Mouse (Mus musculus) left cerebral cortex, adult 9 months (tissue): ENCODE results near the gene Slc25a44.
"Not testable (repeated sequence)": the region's sequence is repeated elsewhere in the genome, so short reads cannot be mapped to it uniquely, and the experiment has no call there.

ENCODE experiments used
- DNase-seq, 2 experiments: peaks; one replicate each; pipeline ENCODE4 v3.0.0; 2022; ENCODE audit warnings: low spot score in 2 of 2

The Slc25a44 gene

DNA sequence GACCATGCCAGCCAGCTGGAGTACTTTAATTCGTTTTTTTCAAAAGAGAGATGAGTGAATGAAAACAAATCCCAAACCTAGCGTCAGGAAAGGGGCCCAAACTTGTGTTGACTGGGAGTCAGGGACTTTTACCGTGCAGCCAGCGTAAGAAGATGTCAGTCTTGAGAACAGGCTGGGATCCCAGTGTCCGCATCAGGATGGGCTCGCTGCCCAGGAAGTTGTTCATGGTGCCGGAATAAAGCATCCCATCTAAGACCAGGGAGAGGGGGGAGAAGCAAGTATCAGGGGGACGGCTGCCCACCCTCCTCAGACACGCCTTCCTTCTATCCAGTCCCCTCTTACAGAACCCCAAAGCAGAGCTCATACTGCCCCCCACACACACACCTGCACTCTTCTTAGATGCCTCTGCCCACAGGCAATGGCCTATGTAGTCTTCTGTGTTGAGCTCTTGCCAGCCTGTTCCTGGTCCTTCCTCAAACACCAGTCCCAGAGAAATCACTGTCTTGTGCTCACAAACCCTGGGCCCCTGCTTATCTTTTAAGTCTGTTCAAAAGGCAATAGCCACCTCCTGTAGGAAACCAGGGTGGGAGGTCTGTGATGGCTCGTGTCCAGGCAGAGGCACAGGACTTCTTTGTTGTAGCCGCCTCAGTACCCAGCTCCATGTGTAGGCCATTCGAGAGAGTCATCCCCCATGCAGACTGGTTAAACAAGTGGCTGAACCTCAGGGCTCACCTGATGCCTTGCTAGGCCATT lies 25.6 kb upstream of the Slc25a44 start:
- no peak for DNase-seq

DNA sequence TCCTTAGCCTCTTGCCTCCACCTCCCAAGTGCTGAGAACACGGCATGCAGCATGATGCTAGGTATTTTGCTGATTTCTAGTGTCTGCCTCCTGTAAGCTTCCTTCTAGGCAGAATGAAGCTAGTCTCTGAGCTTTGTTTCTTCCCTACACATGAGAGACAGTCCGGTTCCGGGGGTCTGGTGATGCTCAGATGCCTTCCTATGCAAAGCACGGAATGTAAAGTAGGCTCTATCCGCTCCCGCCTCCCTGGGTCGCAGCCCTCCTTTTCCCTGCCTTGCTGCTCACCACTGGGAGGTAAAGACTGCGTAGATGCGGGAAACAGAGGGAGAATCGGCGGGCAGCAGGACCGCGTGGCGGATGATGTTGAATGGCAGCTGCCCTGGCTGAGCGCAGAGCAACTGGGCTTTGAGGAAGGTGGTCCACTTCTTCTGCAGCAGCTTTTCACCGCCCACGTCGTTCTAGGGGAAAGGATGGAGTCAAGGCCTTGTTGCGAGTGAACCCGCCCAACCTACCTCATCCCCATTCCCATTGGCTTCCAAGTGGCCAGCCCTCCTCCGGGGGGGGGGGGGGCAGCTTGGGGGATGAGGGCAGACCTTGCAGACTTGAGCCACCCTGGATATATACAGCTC lies 24.6 kb upstream of the Slc25a44 start:
- DNase-seq = no peak

DNA sequence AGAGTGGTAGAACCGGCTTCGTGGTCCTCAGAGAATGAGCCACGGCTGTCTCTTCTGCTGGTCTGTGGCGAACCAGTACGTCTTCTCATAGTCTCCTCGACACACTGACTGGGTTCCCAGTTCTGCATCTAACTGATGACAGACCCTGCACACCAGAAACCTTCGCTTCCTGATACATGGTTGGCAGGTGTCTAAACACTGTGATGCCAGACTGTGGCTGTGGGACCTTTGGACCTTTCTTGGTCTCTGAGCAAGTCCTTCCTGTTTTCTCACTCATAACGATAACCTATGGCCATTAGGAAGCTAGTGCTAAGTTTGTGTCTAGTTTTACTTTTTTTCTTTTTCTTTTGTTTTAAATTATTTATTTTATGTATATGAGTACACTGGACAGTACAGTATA lies 23.5 kb upstream of the Slc25a44 start:
- DNase-seq = no peak

DNA sequence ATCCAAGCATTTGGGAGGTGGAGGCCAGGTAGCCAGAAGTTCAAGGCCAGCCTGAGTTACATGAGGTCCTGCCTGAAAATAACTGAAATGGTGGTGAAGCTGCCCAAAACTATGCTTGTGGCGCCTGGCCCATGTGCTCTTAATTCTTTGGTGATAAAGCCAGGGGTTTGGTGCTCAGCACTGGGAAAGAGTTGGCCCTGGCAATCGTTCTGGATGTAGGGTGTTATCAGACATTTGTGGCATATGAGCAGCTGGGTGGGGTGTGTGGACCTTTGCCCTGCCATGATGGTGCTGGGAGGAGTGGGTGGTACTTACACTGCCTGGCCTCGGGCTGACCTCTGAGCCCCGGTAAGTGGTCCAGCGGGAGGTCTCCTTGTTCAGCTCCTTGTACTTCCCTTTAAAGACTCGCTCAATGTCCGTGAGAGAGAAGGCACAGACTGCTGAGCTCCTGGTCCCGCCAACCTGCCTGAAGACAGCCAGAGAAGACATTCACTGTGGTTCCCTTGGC lies 22.8 kb upstream of the Slc25a44 start:
- DNase-seq = peak in 1 of 2 experiments; percentile 2

DNA sequence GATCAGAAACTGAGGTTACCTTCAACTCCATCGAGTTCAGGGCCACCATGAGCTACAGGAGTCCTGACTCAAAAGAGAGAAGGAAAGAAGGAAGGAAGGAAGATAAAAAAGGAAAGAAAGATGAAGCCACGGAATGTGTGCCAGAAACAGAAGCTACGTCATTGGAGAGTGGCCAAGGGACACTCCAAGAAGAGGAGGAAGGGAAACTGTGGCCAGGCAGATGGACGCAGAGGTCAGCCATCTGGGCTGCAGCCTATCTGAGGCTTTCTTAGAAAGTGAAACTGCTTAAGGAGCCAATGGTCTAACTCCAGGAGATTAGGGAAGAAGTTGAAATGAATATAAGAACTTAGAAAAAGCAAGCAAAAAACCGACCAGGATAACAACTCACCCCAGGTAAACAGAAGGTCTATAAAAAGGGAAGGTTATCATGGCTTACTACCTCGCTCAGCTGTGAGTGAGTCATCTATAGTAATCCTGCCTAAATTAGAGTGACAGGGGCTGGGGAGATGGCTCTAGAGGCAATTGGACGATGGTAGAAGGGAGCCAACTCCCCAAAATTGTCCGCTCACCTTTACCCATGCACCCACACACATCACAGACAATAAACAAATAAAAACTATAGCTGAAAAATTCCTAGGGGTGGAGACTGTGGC lies 21.7 kb upstream of the Slc25a44 start:
- no peak for DNase-seq

DNA sequence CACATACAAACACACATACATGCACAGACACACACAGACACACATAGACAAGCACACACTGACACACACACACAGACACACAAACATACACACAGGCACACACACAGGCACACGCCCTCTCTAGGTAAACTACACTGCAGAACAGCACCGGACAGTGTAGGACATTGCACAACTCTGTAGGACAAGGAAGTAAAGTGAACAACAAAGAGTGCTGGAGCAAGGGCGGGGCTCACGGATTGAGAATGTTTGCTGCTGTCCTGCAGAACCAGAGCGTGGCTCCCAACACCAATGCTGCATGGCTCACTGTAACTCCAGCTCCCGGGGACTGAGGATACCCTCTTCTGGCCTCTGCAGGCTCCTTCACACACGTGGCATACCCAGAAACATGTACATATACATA lies 17.9 kb upstream of the Slc25a44 start:
- no peak for DNase-seq

DNA sequence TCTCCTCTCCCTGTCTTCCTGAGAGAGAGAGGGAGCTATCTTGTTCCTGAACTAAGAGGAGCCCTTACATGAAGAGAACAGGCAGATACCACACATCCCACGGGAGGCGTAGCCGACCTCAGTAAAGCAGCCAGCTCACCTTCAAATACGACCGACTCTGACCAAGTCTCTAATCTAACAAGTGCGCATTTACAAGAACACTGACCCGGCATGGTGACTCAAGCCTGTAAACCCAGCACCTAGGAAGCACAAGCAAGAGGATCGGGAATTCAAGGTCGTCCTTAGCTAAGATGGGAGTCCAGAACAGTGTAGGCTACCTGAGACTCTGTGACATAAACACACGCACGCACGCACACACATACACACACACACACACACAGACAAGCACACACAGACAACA lies 17.5 kb upstream of the Slc25a44 start:
- no peak for DNase-seq

DNA sequence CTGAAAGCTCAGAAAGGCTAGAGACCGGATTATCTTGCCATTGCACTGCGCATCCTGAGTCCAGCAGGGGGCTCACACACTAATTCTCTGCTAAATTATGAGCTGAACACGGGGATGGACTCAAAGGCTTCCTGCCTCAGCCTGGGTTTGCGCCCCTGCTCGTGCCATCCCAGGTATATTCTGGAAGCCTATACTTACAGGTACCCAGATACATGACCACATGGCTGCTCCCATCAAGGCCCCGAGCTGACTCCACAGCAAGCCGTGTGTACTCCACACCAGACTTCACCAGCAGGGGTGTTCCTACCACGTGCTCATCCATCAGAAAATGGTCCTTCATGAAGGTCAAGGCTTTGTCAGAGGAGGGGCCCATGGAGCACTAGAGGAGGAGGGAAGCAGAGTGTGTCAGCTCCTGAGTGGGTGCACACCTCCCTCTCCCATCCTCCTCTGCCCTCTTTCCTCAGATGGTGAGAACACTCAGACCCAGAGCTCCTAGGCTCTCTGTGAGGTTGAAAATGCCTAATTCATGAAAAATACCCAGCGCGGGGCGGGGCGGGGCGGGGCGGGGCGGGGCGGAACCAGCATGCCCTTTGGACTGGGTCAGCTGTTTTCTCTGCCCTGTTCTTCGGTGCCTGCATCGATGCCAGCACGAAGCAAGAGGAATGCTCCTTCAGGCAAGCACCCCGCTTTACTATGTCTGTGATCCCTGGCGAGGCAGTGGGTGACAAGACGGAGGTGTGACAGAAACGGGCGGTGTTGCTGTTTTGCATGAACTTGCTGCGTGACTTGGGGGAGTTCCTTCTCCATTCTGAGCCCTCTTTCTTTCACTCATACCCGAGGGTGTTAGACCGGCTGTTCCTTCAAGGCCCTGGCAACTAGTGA lies 15.8 kb upstream of the Slc25a44 start:
- DNase-seq = peak in 1 of 2 experiments; percentile 54

DNA sequence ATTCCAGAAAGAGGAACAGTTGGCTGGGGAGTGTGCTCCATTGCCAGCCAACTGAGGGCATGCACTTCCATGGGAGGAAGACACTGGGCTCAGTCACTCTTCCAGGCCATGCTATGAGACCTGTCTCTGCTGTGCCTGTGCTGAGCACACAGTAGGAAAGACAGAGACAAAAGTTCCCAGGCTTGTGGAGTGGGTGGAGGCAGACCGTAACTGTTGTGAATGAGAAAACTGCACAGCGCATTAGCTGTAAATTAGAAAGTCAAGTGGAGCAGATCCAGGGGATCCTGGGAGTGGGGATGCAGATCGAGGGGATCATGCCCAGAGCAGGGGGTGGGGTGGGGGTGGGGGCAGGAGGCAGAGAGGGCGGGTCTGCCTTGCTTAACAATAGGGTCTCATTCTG lies 14.6 kb upstream of the Slc25a44 start:
- DNase-seq = no peak

DNA sequence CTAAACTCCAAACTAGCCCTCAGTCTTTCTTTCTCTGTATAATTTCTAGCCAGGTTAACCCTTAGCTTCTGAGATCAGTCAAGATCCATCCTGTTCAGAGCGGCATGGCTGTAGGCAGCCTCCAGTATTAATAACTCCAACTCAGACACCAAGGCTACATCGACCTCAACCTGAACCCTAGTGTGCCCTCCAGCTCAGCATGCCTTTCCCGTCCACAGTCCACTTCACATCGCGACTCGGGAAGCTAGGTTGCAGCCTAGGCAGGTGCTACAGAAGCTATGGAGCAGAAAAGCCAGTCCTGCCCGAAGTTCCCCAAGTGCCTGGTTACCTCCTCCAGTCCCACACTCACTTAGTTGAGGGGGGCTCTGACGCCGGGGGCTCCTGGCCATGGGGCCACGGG lies 12.5 kb upstream of the Slc25a44 start:
- DNase-seq = no peak

DNA sequence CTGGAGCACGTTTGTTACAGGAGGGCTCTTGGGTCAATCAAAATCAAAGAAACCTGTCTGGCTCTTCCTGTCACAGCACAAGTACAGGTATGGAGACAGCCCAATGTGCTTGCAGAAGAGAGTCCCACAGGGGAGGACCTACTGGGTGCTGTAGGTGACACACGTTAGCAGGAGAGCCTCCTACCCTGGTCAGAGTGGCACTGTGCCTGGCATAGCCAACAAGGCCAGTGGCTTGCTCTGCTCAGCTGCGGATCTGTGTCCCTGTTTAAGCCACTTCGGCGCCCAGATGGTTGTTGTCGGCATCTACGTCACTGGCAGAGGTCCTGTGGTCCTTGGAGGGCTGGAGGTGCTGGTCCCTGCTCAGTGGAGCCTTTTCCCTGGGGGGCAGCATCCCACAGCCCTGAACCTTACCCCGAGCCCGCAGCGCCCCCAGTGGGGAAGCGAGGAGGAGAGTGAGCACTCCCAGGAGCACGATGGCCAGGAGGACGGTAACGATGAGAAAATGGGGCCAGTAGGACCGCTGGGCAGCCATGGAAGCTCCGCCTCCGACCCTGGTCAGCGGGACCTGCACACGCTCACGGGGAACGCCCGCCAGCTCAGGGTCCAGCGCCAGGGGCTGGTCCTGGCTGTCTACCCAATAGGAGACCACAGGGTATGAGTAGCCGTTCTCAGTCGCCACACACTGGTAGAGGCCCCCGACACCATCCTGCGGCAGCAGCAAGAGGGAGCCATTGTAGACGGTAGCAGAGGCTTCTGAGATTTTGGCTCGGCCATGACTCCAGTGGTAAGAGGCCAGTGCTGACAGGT lies 11.7 kb upstream of the Slc25a44 start:
- peak in 1 of 2 experiments; percentile 55 for DNase-seq

DNA sequence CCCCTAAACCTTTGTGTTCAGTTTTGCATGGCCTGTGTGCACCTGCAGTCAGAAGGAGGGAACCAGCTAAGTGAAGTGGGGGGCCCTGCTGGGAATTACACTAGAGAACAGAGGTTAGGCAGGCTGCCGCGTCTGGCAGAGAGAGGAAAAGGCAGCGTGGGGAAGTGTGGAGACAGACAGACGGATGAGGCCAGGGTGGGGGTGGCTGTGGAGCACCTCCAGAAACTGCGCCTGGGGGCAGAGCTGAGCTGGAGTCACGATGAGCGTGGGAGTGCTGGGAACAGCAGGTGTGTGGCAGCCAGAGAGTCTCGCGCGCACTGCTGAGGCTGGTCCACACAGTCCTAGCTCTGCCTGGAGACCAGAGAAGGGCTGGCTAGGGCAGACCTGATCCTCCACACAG lies 10.6 kb upstream of the Slc25a44 start:
- peak; percentile 73 to 88 for DNase-seq

DNA sequence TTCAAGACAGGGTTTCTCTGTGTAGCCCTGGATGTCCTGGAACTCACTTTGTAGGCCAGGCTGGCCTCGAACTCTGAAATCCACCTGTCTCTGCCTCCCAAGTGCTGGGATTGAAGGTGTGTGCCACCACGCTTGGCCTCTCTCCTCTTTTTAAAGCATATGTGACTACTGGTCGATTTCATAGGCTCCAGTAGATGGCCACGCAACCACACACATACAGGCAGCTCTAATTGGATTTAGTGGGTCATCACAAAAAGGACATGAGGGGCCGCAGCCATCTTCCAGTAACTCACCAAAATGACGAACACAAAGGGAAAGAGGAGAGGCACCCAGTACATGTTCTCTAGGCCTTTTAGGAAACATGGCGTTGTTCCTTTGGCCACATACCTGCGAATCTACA lies 3.7 kb upstream of the Slc25a44 start:
- not testable (repeated sequence) for DNase-seq

DNA sequence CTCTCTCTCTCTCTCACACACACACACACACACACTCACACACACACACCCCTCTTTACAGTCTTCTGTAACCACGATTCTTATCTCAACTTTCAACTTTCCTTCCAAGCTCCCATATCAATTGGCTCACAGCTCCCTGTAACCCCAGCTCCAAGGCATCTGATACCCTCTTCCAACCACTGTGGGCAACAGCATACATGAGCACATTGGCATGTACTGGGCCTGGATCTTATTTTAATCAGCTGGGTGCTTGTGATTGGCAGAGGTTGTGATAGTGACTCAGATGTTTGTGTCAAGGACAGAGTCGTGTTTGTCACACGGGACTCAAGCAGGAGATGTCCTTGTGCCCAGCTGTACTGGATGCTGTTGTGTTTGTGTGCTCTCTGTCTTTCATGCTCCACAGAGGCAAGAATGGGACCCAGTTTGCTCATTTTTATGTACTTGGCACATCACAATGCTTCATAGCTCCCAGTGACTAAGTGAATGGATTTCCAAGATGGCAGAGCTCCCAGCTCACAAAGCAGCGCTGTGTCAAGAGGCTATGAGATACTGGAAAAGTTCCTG lies 2.5 kb upstream of the Slc25a44 start:
- DNase-seq = no peak

DNA sequence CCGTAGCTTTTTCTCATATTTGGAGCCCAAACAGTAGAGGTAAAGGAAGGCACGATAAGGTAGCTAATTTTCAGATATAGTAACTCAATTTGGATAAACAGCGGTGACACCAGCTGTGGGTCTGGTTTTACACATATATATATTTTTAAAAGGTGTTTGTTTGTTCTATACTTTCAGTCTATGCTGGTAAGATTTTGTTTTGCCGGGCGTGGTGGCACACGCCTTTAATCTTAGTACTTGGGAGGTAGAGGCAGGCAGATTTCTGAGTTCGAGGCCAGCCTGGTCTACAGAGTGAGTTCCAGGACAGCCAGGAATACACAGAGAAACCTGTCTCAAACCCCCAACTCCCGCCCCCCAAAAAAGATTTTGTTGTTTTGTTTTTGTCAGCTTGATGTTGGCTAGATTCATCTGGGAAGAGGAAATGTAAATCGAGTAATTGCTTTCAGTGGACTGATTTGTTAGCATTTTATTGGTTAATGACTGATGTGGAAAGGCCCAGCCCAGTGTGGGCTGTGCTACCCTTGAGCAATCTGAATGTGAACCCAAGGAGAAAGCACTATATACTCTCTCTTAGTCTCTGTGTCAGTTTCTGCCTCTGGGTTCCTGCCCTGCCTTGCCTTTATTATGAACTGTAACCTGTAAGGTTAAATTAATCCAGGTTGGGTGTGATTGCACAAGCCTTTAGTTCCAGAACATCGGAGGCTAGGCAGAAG lies 925 bp upstream of the Slc25a44 start:
- no peak for DNase-seq

DNA sequence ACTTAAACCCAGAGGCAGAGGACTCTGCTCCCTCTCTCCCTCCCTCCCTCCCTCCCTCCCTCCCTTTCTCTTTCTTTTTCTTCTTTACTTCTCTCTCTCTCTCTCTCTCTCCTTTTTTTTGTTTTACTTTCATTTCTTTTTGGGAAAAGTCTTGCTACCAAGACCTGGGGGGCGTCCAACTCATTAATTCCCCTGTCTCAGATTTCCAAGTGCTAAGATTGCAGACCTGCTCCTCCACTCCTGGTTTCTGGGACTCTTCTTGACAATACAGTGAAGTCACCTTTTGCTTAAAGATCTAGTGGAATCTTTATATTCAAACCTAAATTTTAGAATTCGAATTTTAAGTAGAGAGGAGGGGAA lies 371 bp upstream of the Slc25a44 start:
- no peak for DNase-seq

DNA sequence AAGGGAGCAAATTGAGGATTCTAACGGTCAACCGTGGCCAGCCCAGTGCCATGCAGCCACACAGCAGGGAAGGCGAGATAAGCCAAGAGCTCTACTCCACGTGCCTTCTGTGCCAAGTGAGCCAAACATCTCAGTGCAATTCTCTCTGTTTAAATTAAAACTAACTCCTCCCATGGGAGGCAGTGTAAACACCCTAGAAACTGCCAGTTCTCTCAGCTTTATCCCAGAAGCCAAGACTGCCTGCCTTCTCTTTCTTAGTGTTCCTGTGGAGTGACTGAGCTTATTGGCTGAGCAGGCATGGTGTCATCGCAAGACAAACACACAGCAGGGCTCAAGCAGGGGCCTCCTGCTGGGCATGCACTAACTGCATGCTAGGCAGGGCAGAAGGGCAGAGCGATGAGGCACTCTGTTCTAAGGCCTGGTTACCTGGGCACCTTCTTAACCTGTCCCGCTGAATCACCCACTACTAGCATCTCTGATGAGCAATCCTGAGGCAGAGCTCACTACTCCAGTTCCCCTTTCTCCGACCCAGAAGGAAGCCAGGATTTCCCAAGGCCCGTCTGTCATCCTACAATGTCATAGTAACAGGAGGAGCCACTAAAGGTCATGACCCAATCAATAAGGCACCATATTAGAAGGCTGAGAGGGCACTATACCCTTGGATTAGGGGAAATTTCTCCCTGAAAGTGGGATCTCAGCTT lies 2.8 kb downstream of the Slc25a44 start:
- no peak for DNase-seq

DNA sequence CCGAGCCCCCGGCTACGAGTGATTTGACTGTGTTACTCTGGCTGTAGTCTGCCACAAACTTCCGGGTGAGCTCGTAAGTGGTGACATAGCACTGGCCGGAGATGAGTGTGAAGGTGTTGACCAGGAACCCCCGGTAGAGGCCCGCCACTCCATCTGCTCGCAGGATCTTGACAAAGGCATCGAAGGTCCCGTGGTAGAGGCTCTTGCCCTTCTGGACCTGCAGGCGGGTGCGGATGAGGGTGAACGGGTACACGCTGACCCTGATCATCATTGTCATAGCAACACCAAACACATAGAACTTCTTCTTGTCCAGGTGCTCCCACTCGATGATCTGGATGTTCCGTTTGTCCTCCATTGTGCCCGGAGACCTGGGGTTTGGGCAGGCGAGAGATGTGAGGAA lies 4.2 kb downstream of the Slc25a44 start:
- DNase-seq = no peak

DNA sequence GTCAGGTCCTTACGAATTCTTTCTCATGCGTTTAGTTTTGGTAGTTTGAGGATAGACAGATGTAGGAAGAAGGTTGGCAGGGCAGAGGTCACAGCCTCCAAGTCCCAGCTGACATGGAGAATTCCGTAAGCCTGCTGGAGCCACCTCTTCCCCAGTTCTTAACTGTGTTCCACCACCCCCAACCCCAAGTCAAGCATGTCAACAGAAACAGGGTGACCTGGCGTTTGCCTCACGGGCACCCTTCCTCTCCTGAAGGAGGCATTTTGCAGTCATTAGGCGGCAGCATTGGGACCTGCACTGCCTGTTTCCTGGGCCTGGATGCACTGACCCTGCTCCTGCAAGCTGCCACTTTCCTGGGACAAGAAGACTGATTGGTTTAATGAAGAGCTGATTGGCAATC lies 6.9 kb downstream of the Slc25a44 start:
- no peak for DNase-seq

DNA sequence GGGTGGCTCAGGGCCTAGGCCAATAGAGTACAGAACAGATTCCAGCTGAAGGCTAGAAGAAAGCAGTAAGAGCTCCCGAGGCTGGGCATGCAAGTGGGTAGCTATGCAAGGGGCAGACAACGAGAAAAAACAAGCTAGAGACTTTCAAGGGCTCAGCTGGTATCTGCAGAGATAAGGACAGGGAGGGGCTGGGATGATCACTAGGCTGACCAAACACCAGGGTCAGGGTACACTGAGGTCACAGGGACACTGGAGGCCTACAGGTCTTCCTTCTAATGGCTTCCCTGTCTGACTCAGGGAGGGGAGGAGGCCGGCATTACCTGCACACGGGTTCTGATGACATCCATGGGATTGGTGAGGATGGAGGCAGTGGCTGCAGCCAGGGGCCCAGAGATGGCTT lies 9.3 kb downstream of the Slc25a44 start:
- no peak for DNase-seq
